Comparison of ENCODE assay signal across 9 mouse cellular contexts in the genomic region with DNA sequence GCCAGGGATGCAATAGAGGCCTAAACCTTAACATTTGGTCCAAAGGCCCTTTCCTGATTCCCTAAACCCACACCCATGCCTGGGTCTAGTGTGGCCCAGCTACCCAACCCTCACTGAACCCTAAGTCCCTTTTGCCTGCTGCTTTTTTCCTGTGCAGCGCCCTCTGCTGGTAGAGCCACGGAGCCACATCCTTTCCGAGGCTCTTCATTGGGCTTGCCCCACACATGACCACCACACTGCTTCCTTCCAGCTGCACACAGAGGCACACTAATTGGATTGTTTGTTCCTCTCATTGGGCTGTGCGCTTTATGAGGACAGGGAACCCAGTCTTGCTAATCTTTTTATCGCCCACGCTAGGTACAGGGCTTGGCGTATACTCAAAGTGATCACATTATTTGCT.
A peak's percentile ranks its signal among the peaks of the same experiment; 100 is the strongest.
DNase-seq lines count a peak whose midpoint lies in the region; ATAC-seq lines count a peak whose summit lies in the region.
"Had no signal": no experiment of that assay in that cellular context is flagged by ENCODE, and none has a peak within 500 bp of the region (broad histone marks: within the 10 kb centered on the region; RNA-seq: fewer than 3 reads in every experiment).

No protein-coding gene starts in this region.

- peak; percentile 69 for DNase-seq in forebrain, embryonic 10.5 days (ENCODE audit: extremely low spot score, low spot score)
- DNase-seq in right cerebral cortex, adult 18-20 months = peak; percentile 18
- DNase-seq in right cerebral cortex, adult 2 months (ENCODE audit: low spot score in 2 of 2) = no peak
- peak; percentile 59 for DNase-seq in embryonic facial prominence, embryonic 10.5 days (ENCODE audit: low spot score)
- peak; percentile 61 for DNase-seq in mesoderm, embryonic 11.5 days (ENCODE audit: low read depth, low spot score)
- DNase-seq in thymus, postnatal 4 days = peak; percentile 78
- no peak for DNase-seq in kidney, adult 9 months

- no peaks in the 10 kb centered on the region; the same call in 1 of the 2 replicates for H3K9me3 ChIP-seq in forebrain, embryonic 10.5 days
- H3K9me3 ChIP-seq in forebrain, embryonic 16.5 days (ENCODE audit: control insufficient read depth, low read length) = no peaks in the 10 kb centered on the region
- H3K9me3 ChIP-seq in embryonic facial prominence, embryonic 10.5 days = no peaks in the 10 kb centered on the region
- H3K9me3 ChIP-seq: stomach, embryonic 15.5 days had no signal

- H3K4me3 ChIP-seq in forebrain, embryonic 10.5 days = no peak overlapping the region
- no peak overlapping the region for H3K4me3 ChIP-seq in forebrain, embryonic 16.5 days (replicated peaks; ENCODE audit: low read length)
- no peak overlapping the region for H3K4me3 ChIP-seq in embryonic facial prominence, embryonic 10.5 days
- H3K4me3 ChIP-seq: stomach, embryonic 15.5 days had no signal

- no peak overlapping the region for H3K4me2 ChIP-seq in forebrain, embryonic 16.5 days (ENCODE audit: low read length)
- H3K4me2 ChIP-seq: stomach, embryonic 15.5 days had no signal

- H3K4me1 ChIP-seq in forebrain, embryonic 10.5 days = peaks cover 19% of the 10 kb centered on the region
- H3K4me1 ChIP-seq in forebrain, embryonic 16.5 days (replicated peaks; ENCODE audit: control insufficient read depth, insufficient read depth, low read length) = peaks cover 3% of the 10 kb centered on the region; the same call in 1 of the 2 replicates
- H3K4me1 ChIP-seq in embryonic facial prominence, embryonic 10.5 days = peaks cover 8% of the 10 kb centered on the region; the same call in 1 of the 2 replicates
- H3K4me1 ChIP-seq: stomach, embryonic 15.5 days had no signal

- ATAC-seq in forebrain, embryonic 16.5 days = no peak

- peaks cover 35% of the 10 kb centered on the region for H3K27me3 ChIP-seq in forebrain, embryonic 10.5 days (ENCODE audit: poor library complexity, severe bottlenecking)
- H3K27me3 ChIP-seq in forebrain, embryonic 16.5 days (replicated peaks; ENCODE audit: control insufficient read depth, insufficient read depth, low read length) = peaks cover 3% of the 10 kb centered on the region; the same call in 1 of the 2 replicates
- H3K27me3 ChIP-seq in embryonic facial prominence, embryonic 10.5 days (replicated peaks; ENCODE audit: low read depth, poor library complexity, severe bottlenecking) = no peaks in the 10 kb centered on the region
- H3K27me3 ChIP-seq: stomach, embryonic 15.5 days had no signal

- 29% methylated on average over 7 of the region's 7 CpGs for WGBS in forebrain, embryonic 10.5 days
- 24% methylated on average over 7 of the region's 7 CpGs for WGBS in forebrain, embryonic 16.5 days
- WGBS in embryonic facial prominence, embryonic 10.5 days = 39% methylated on average over 7 of the region's 7 CpGs

- no peak overlapping the region for H3K27ac ChIP-seq in forebrain, embryonic 10.5 days
- H3K27ac ChIP-seq in forebrain, embryonic 16.5 days (ENCODE audit: low read length) = no peak overlapping the region
- no peak overlapping the region for H3K27ac ChIP-seq in embryonic facial prominence, embryonic 10.5 days (replicated peaks)
- H3K27ac ChIP-seq: stomach, embryonic 15.5 days had no signal

- no peaks in the 10 kb centered on the region for H3K36me3 ChIP-seq in forebrain, embryonic 10.5 days (replicated peaks)
- no peaks in the 10 kb centered on the region for H3K36me3 ChIP-seq in forebrain, embryonic 16.5 days (ENCODE audit: control insufficient read depth, insufficient read depth)
- H3K36me3 ChIP-seq in embryonic facial prominence, embryonic 10.5 days (replicated peaks) = no peaks in the 10 kb centered on the region
- H3K36me3 ChIP-seq: stomach, embryonic 15.5 days had no signal

- no peak overlapping the region for H3K9ac ChIP-seq in forebrain, embryonic 16.5 days (replicated peaks; ENCODE audit: low read depth, low read length)
- H3K9ac ChIP-seq: stomach, embryonic 15.5 days had no signal

Comparison
In these comparisons a context has a peak if more than half of its experiments do, and no peak if none do; other contexts are left out.
1. DNase-seq: peak in forebrain, embryonic 10.5 days (single experiment), right cerebral cortex, adult 18-20 months (single experiment), embryonic facial prominence, embryonic 10.5 days (single experiment), mesoderm, embryonic 11.5 days (single experiment) and thymus, postnatal 4 days (single experiment); none in right cerebral cortex, adult 2 months (0 of 2) and kidney, adult 9 months (single experiment).